Mouse (Mus musculus) myocyte (in vitro differentiated cells): ENCODE measurements around the gene Cacna1f. TPM values are rescaled to one million over a fixed set of nuclear protein-coding genes. Genes with fewer than 3 reads are reported as not detected.

Source experiments
- H3K27me3 ChIP-seq: one replicate; pipeline ENCODE4 v1.6.1; 2011; ENCODE audit not compliant: control insufficient read depth, insufficient read depth, insufficient read length
- H3K36me3 ChIP-seq: one replicate; pipeline ENCODE4 v1.6.1; 2011; ENCODE audit not compliant: control insufficient read depth, insufficient read depth
- H3K4me2 ChIP-seq: one replicate; pipeline ENCODE4 v1.6.1; 2011; ENCODE audit warnings: low read depth, control low read depth
- H3K4me3 ChIP-seq: one replicate; pipeline ENCODE4 v1.5.1; 2011; ENCODE audit warnings: mild to moderate bottlenecking, control low read depth, moderate library complexity
- H3K79me2 ChIP-seq: one replicate; pipeline ENCODE4 v1.6.1; 2011; ENCODE audit not compliant: control insufficient read depth, insufficient read depth
- H3ac ChIP-seq: one replicate; pipeline ENCODE4 v1.6.1; 2011; ENCODE audit not compliant: control insufficient read depth, insufficient read length
- E2F4 ChIP-seq: IDR thresholded peaks from one replicate; pipeline ENCODE4 v1.6.1; 2011; ENCODE audit warnings: mild to moderate bottlenecking, control low read depth, moderate library complexity; ENCODE audit not compliant: insufficient read depth
- MYOD1 ChIP-seq, 3 experiments: IDR thresholded peaks; one replicate each; pipeline ENCODE4 v1.6.1; 2011; ENCODE audit warnings: control low read depth in 2 of 3, low read depth in 2 of 3, mild to moderate bottlenecking in 2 of 3, moderate library complexity in 1 of 3; ENCODE audit not compliant: insufficient read length in 2 of 3, control insufficient read depth in 1 of 3
- MYOG ChIP-seq, 3 experiments: IDR thresholded peaks; one replicate each; pipeline ENCODE4 v1.6.1; 2011; ENCODE audit warnings: control low read depth in 2 of 3, low read depth in 2 of 3, mild to moderate bottlenecking in 2 of 3; ENCODE audit not compliant: insufficient read length in 2 of 3, control insufficient read depth in 1 of 3, insufficient read depth in 1 of 3
- POLR2AphosphoS2 ChIP-seq: IDR thresholded peaks from one replicate; pipeline ENCODE4 v1.6.1; 2011; ENCODE audit warnings: low read depth, control low read depth; ENCODE audit not compliant: insufficient read length
- REST ChIP-seq: IDR thresholded peaks from one replicate; pipeline ENCODE4 v1.6.1; 2011; ENCODE audit warnings: mild to moderate bottlenecking, control low read depth, moderate library complexity; ENCODE audit not compliant: insufficient read depth, insufficient read length
- SRF ChIP-seq: IDR thresholded peaks from one replicate; pipeline ENCODE4 v1.6.1; 2011; ENCODE audit warnings: low read depth; ENCODE audit not compliant: control insufficient read depth, insufficient read length
- TCF12 ChIP-seq: IDR thresholded peaks from one replicate; pipeline ENCODE4 v1.6.1; 2011; ENCODE audit warnings: mild to moderate bottlenecking, control low read depth; ENCODE audit not compliant: poor library complexity, insufficient read depth, severe bottlenecking
- TCF3 ChIP-seq: IDR thresholded peaks from one replicate; pipeline ENCODE4 v1.6.1; 2011; ENCODE audit warnings: low read depth, control low read depth; ENCODE audit not compliant: insufficient read length
- USF1 ChIP-seq: IDR thresholded peaks from one replicate; pipeline ENCODE4 v1.6.1; 2011; ENCODE audit warnings: low read depth, mild to moderate bottlenecking, control low read depth, moderate library complexity
- polyA plus RNA-seq: library from polyadenylated mRNA; unstranded; fragments of >200 nt; fragmentation: generic; extraction: Trizol; gene quantifications from one replicate; pipeline ENCODE4 v1.2.1, GENCODE M21; 2012; ENCODE audit warnings: missing spikeins

The Cacna1f gene
- polyA plus RNA-seq, 1 experiment: not detected

DNA sequence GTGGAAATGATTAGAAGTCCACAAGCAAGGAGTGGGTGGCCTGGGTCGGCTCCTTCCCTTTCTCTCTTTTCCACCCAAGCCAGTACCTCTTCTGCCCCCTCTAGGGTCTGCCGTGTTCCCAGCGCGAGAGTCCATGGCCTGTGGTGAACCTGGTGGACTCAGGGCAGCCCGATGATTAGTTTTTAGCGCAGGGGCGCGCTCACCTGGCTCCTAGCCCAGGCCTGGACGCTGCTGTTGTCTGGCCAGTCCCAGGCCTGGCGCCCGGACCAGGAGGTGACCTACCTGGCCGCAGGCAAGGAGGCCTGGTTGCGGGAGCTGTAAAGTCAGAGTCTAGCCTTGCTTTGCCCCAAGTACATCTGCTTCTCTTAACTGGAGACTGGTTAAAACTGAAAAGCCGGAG, 74.0 kb downstream of the Cacna1f start, which contains the start of gene Magix:
Gene Magix (minus strand): TSS at position 388 of the 400 bp plus-strand sequence.
- no peaks in the 10 kb centered on the region for H3K79me2 ChIP-seq
- peak within 1 kb of the TSS; percentile 78 for H3K4me2 ChIP-seq
- no peaks in the 10 kb centered on the region for H3K36me3 ChIP-seq
- no peak within 1 kb of the TSS for H3ac ChIP-seq
- H3K4me3 ChIP-seq: no peak within 1 kb of the TSS
- no peaks in the 10 kb centered on the region for H3K27me3 ChIP-seq
- no peak for TF ChIP-seq SRF
- TF ChIP-seq E2F4: no peak
- TF ChIP-seq USF1: no peak
- TF ChIP-seq POLR2AphosphoS2: no peak
- TF ChIP-seq TCF12: no peak
- no peak for TF ChIP-seq MYOD1 (IDR thresholded peaks at IDR 0.05; ENCODE audit: control insufficient read depth in 1 of 3, insufficient read length in 2 of 3, low read depth in 2 of 3)
- no peak for TF ChIP-seq REST
- TF ChIP-seq TCF3: no peak
- TF ChIP-seq MYOG (IDR thresholded peaks at IDR 0.05; ENCODE audit: control insufficient read depth in 1 of 3, insufficient read depth in 1 of 3, insufficient read length in 2 of 3, low read depth in 2 of 3): no peak

Other genes starting within 250 kb of the Cacna1f start
- gene Usp27x, start 231.3 kb upstream of the Cacna1f start, polyA plus RNA-seq: 1.3 TPM
- 0.06 TPM for gene Foxp3, start 33.4 kb upstream of the Cacna1f start, polyA plus RNA-seq
- 3.1 TPM for gene Ppp1r3f, start 32.8 kb upstream of the Cacna1f start, polyA plus RNA-seq
- 28.8 TPM for gene Ccdc22, start 1.6 kb upstream of the Cacna1f start, polyA plus RNA-seq
- gene Syp, start 31.4 kb downstream of the Cacna1f start, polyA plus RNA-seq: 0.54 TPM
- gene Prickle3, start 50.2 kb downstream of the Cacna1f start, polyA plus RNA-seq: 3.8 TPM
- 294 TPM for gene Plp2, start 64.3 kb downstream of the Cacna1f start, polyA plus RNA-seq
- 0.05 TPM for gene Magix, start 74.2 kb downstream of the Cacna1f start, polyA plus RNA-seq
- 17.1 TPM for gene Gpkow, start 90.0 kb downstream of the Cacna1f start, polyA plus RNA-seq
- 38.9 TPM for gene Wdr45, start 107.2 kb downstream of the Cacna1f start, polyA plus RNA-seq
- gene Gm45208, start 115.2 kb downstream of the Cacna1f start, polyA plus RNA-seq: 0.64 TPM
- 64.4 TPM for gene Praf2, start 121.4 kb downstream of the Cacna1f start, polyA plus RNA-seq
- 2.4 TPM for gene Ccdc120, start 143.8 kb downstream of the Cacna1f start, polyA plus RNA-seq
- gene Tfe3, start 155.5 kb downstream of the Cacna1f start, polyA plus RNA-seq: 31.9 TPM
- 19.8 TPM for gene Gripap1, start 182.7 kb downstream of the Cacna1f start, polyA plus RNA-seq
- gene Kcnd1, start 215.2 kb downstream of the Cacna1f start, polyA plus RNA-seq: 0.16 TPM
- 36.3 TPM for gene Otud5, start 234.3 kb downstream of the Cacna1f start, polyA plus RNA-seq